Comparison of ENCODE assay signal across 10 mouse cellular contexts in genomic region chr16:5418462-5419197, GRCm38 (mm10).
DNase-seq lines count a peak whose midpoint lies in the region; ATAC-seq and TF ChIP-seq lines count a peak whose summit lies in the region.
"Had no signal": no experiment of that assay in that cellular context is flagged by ENCODE, and none has a peak within 500 bp of the region (broad histone marks: within the 10 kb centered on the region; RNA-seq: fewer than 3 reads in every experiment).

No protein-coding gene starts in this region.

- no peak overlapping the region for H3K4me3 ChIP-seq in heart, embryonic 13.5 days
- H3K4me3 ChIP-seq in liver, postnatal 0 days (ENCODE audit: low read depth, low read length), result no peak overlapping the region
- H3K4me3 ChIP-seq in liver, embryonic 11.5 days (ENCODE audit: low read depth, low read length), result no peak overlapping the region

- no peak for TF ChIP-seq POLR2A in brain, embryonic 14.5 days (IDR thresholded peaks at IDR 0.05; ENCODE audit: borderline replicate concordance, extremely low read depth, insufficient read depth, insufficient read length, poor library complexity, severe bottlenecking)

- H3K4me2 ChIP-seq in heart, embryonic 13.5 days, result no peak overlapping the region
- H3K4me2 ChIP-seq in liver, postnatal 0 days (ENCODE audit: low read depth, low read length), result no peak overlapping the region
- no peak overlapping the region for H3K4me2 ChIP-seq in liver, embryonic 11.5 days

- H3K9ac ChIP-seq in heart, embryonic 13.5 days, result no peak overlapping the region
- no peak overlapping the region for H3K9ac ChIP-seq in liver, postnatal 0 days (replicated peaks)
- no peak overlapping the region for H3K9ac ChIP-seq in liver, embryonic 11.5 days (ENCODE audit: low read depth, low read length)

- intact Hi-C loops in heart, postnatal 10 days (cut with DNase I), result no loop called here

- TF ChIP-seq EP300 in liver, postnatal 0 days (IDR thresholded peaks at IDR 0.05; ENCODE audit: low read depth), result no peak

- peak overlapping the region; percentile 66 for H3K27ac ChIP-seq in heart, embryonic 13.5 days (replicated peaks)
- no peak overlapping the region for H3K27ac ChIP-seq in liver, postnatal 0 days (ENCODE audit: low read depth)
- no peak overlapping the region for H3K27ac ChIP-seq in liver, embryonic 11.5 days (ENCODE audit: low read depth, low read length)

- H3K4me1 ChIP-seq in heart, embryonic 13.5 days, result peaks cover 17% of the 10 kb centered on the region
- no peaks in the 10 kb centered on the region for H3K4me1 ChIP-seq in liver, postnatal 0 days (ENCODE audit: insufficient read depth)
- no peaks in the 10 kb centered on the region for H3K4me1 ChIP-seq in liver, embryonic 11.5 days (replicated peaks; ENCODE audit: control insufficient read depth, insufficient read depth, low read length)

- H3K9me3 ChIP-seq in heart, embryonic 13.5 days, result no peaks in the 10 kb centered on the region
- H3K9me3 ChIP-seq in liver, postnatal 0 days (ENCODE audit: low read length), result no peaks in the 10 kb centered on the region
- no peaks in the 10 kb centered on the region for H3K9me3 ChIP-seq in liver, embryonic 11.5 days (ENCODE audit: control insufficient read depth, low read length)

- ATAC-seq in heart, embryonic 13.5 days (ENCODE audit: extremely low read depth, insufficient number of reproducible peaks, low FRiP score, low TSS enrichment), result peak; percentile 47; the same call in 1 of the 2 replicates
- ATAC-seq in liver, postnatal 0 days, result no peak
- no peak for ATAC-seq in liver, embryonic 11.5 days (replicated peaks; ENCODE audit: low FRiP score)
- ATAC-seq in megakaryocyte-erythroid progenitor cell, adult 5-6 weeks (replicated peaks; ENCODE audit: low FRiP score, low TSS enrichment, poor library complexity, severe bottlenecking), result no peak
- ATAC-seq in erythroblast, adult 5-6 weeks (replicated peaks; ENCODE audit: low FRiP score, poor library complexity, severe bottlenecking), result no peak

- no peaks in the 10 kb centered on the region for H3K27me3 ChIP-seq in heart, embryonic 13.5 days (replicated peaks)
- no peaks in the 10 kb centered on the region for H3K27me3 ChIP-seq in liver, postnatal 0 days (ENCODE audit: insufficient read depth, low read length)
- H3K27me3 ChIP-seq in liver, embryonic 11.5 days (replicated peaks; ENCODE audit: control insufficient read depth, insufficient read depth, low read length), result no peaks in the 10 kb centered on the region

- H3K36me3 ChIP-seq in heart, embryonic 13.5 days, result no peaks in the 10 kb centered on the region
- H3K36me3 ChIP-seq in liver, postnatal 0 days (replicated peaks; ENCODE audit: insufficient read depth, low read length), result no peaks in the 10 kb centered on the region
- no peaks in the 10 kb centered on the region for H3K36me3 ChIP-seq in liver, embryonic 11.5 days (ENCODE audit: control insufficient read depth, insufficient read depth, low read length)

- no peak for DNase-seq in heart, adult 11 months
- peak; percentile 38 for DNase-seq in liver, postnatal 0 days
- DNase-seq in liver, embryonic 11.5 days (ENCODE audit: low spot score), result no peak
- peak; percentile 73 for DNase-seq in brain, embryonic 14.5 days (ENCODE audit: low read depth)
- peak; percentile 36 to 53 for DNase-seq in heart, postnatal 10 days
- DNase-seq: gastrocnemius, postnatal 36 days; lung, adult 2 months had no signal

- TF ChIP-seq CTCF in liver, postnatal 0 days (IDR thresholded peaks at IDR 0.05; ENCODE audit: low read depth), result no peak
- TF ChIP-seq CTCF in brain, embryonic 14.5 days (IDR thresholded peaks at IDR 0.05; ENCODE audit: borderline replicate concordance, extremely low read depth, insufficient read depth, insufficient read length), result no peak

- WGBS in heart, embryonic 13.5 days, result 52% methylated on average over 4 of the region's 4 CpGs
- WGBS in liver, postnatal 0 days (ENCODE audit: insufficient replicate concordance), result 66% methylated on average over 4 of the region's 4 CpGs
- 68% methylated on average over 4 of the region's 4 CpGs for WGBS in liver, embryonic 11.5 days

Comparison
In these comparisons a context has a peak if more than half of its experiments do, and no peak if none do; other contexts are left out.
1. DNase-seq: peak in liver, postnatal 0 days (single experiment), brain, embryonic 14.5 days (single experiment) and heart, postnatal 10 days (2 of 2); none in heart, adult 11 months (single experiment) and liver, embryonic 11.5 days (single experiment).